Mouse (Mus musculus) hindbrain, embryonic 13.5 days (tissue): ENCODE results near the gene Gm21028. TPM values are rescaled to one million over a fixed set of nuclear protein-coding genes. Genes with fewer than 3 reads are reported as not detected.
"Not testable (repeated sequence)": the region's sequence is repeated elsewhere in the genome, so short reads cannot be mapped to it uniquely, and the experiment has no call there.

ENCODE experiments used
- ATAC-seq: fragments of 200-750 bp; cut with Nextera tagmentation; 2 replicates; pipeline ENCODE4 v1.8.0; 2017; ENCODE audit warnings: moderate TSS enrichment; ENCODE audit not compliant: low FRiP score
- H3K27ac ChIP-seq: fragments of 300-500 bp; sonication (generic); 2 replicates; pipeline ENCODE4 v1.5.1; 2015; ENCODE audit warnings: inconsistent platforms, mild to moderate bottlenecking, moderate library complexity
- H3K27me3 ChIP-seq: fragments of 300-500 bp; sonication (generic); 2 replicates; pipeline ENCODE4 v1.6.1; 2015; ENCODE audit warnings: mild to moderate bottlenecking, inconsistent platforms
- H3K36me3 ChIP-seq: fragments of 300-500 bp; sonication (generic); 2 replicates; pipeline ENCODE4 v1.6.1; 2015; ENCODE audit warnings: mild to moderate bottlenecking, inconsistent platforms
- H3K4me1 ChIP-seq: fragments of 300-500 bp; sonication (generic); replicated peaks from 2 replicates; pipeline ENCODE4 v1.6.1; 2015; ENCODE audit warnings: inconsistent platforms
- H3K4me2 ChIP-seq: fragments of 300-500 bp; sonication (generic); 2 replicates; pipeline ENCODE4 v1.6.1; 2015; ENCODE audit warnings: inconsistent platforms, mild to moderate bottlenecking, moderate library complexity
- H3K4me3 ChIP-seq: fragments of 300-500 bp; sonication (generic); 2 replicates; pipeline ENCODE4 v1.5.1; 2015; ENCODE audit warnings: mild to moderate bottlenecking, inconsistent platforms
- H3K9ac ChIP-seq: fragments of 300-500 bp; sonication (generic); 2 replicates; pipeline ENCODE4 v1.6.1; 2015; ENCODE audit warnings: mild to moderate bottlenecking, inconsistent platforms
- H3K9me3 ChIP-seq: fragments of 300-500 bp; sonication (generic); 2 replicates; pipeline ENCODE4 v1.6.1; 2016; ENCODE audit warnings: inconsistent platforms
- WGBS: fragments of 180-500 bp; shearing (Covaris S2); methylation state at CpG from one replicate; pipeline ENCODE4 v1.1.7; 2015; 5-methylcytosine and 5-hydroxymethylcytosine counted together
- microRNA-seq: library from miRNA; unstranded; fragments of <30 nt; microRNA quantifications from one replicate; pipeline ENCODE4, GENCODE M21; 2016
- polyA plus RNA-seq: library from polyadenylated mRNA; unstranded; fragments of >200 nt; fragmentation: Nextera tagmentation; extraction: Ambion mirVana; gene quantifications from 2 replicates; pipeline ENCODE4 v1.2.1, GENCODE M21; 2015

Gene Gm21028
- polyA plus RNA-seq: not detected in 2 replicates

DNA sequence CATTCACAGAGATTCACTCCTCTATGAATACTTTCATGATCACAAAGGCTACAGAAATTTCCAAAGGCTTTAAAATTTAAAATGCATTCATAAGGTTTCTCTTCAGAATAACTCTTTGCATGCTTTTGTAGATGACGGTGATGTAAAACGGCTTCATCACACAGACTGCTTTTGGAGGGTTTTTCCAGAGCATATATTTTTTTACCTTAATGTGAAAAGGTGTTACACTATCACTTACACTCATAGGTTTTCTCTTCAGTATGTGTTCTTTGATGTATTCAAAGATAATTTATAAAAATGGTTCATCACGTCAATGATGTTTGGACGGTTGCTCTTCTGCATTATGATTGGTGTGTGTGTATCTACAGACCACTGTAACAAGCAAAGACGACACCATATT is at the start of gene Gm21028:
TSS of gene Gm21028 (minus strand) at position 101 of the 400 bp plus-strand sequence.
- Histone ChIP-seq H3K27me3 (no peaks in the 10 kb centered on the region), H3K4me2 (no peak within 1 kb of the TSS), H3K36me3 (peaks cover 4% of the 10 kb centered on the region; the same call in 1 of the 2 replicates), H3K4me3 (no peak within 1 kb of the TSS), H3K4me1 (no peaks in the 10 kb centered on the region), H3K9me3 (peaks cover 69% of the 10 kb centered on the region), H3K27ac (no peak within 1 kb of the TSS), H3K9ac (no peak within 1 kb of the TSS)
- 92% methylated on average over 5 of the region's 5 CpGs for WGBS
- no peak for ATAC-seq

- not testable (repeated sequence) for H3K9ac ChIP-seq, H3K27me3 ChIP-seq, H3K4me3 ChIP-seq, ATAC-seq, H3K4me1 ChIP-seq, H3K27ac ChIP-seq, H3K36me3 ChIP-seq, H3K4me2 ChIP-seq
- peaks cover 57% of the 10 kb centered on the region for H3K9me3 ChIP-seq
These were observed 17.3 kb upstream of the Gm21028 start for GRCm38 (mm10) chr7:42595666-42596065.

DNA sequence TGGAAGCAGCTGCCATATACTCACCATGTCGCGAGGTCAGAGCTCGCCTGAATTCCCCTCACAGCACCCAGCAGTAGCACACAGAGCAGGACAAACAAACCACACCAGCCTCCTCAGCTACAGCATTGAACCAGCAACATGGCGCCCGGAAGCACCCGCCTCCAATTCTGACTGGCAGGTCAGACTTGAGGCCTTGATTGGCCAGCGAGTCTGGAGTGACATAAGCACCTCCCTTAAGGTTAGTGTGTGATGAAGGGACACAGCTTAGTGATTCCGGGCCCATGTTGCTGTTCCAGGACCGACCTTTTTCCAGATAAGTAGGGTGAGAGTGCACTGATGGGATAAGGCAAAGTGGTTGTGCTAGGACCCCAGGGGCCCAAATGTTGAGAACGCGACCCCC is 14.0 kb upstream of the Gm21028 start, which contains the start of gene Zfp977:
TSS of gene Zfp977 (minus strand) at position 135 of the 400 bp plus-strand sequence.
- H3K36me3 ChIP-seq, H3K9ac ChIP-seq, H3K27ac ChIP-seq, H3K4me3 ChIP-seq, ATAC-seq, H3K4me2 ChIP-seq, H3K4me1 ChIP-seq, H3K27me3 ChIP-seq: not testable (repeated sequence)
- H3K9me3 ChIP-seq: peaks cover 45% of the 10 kb centered on the region
- 93% methylated on average over 11 of the region's 11 CpGs for WGBS

GRCm38 (mm10) chr7:42591311-42591710 is 12.9 kb upstream of the Gm21028 start:
- not testable (repeated sequence) for H3K36me3 ChIP-seq, H3K27me3 ChIP-seq, H3K9ac ChIP-seq, H3K4me1 ChIP-seq, H3K4me2 ChIP-seq, H3K4me3 ChIP-seq, H3K27ac ChIP-seq, ATAC-seq
- H3K9me3 ChIP-seq: peaks cover 47% of the 10 kb centered on the region

DNA sequence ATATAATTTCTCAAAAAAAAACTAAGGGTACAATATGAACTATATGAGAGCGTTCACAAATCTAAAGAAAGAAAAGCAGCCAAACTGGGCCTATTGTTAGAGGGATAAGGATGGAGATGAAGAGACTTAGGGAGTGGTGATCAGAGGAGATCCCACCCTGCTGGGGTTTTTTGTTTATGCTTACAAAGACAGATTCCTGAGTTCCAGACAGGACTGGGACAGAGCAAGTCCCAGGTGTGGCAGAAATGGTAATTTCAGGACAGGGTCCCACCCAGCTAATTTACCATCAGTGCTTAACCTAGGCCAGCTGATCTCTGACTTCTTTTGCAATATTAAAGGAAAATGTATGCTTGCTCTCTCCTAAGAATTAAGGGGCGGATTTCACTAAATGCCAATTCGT is 26.6 kb downstream of the Gm21028 start:
- no peak for ATAC-seq

More for the DNA sequence above, 26.6 kb downstream of the Gm21028 start:
- Histone ChIP-seq H3K4me2 (no peak overlapping the region), H3K27ac (no peak overlapping the region), H3K36me3 (no peaks in the 10 kb centered on the region), H3K9me3 (peaks cover 9% of the 10 kb centered on the region), H3K27me3 (no peaks in the 10 kb centered on the region), H3K4me3 (no peak overlapping the region), H3K9ac (no peak overlapping the region), H3K4me1 (no peaks in the 10 kb centered on the region)
- WGBS: 82% methylated on average over 3 of the region's 3 CpGs

Small RNA genes lying within 50 kb of the gene (microRNA-seq; reads per million reads assigned to microRNA genes)
- not detected for gene Gm24938

Other genes starting within 250 kb of the Gm21028 start
- gene 4933421I07Rik, start 130.5 kb downstream of the Gm21028 start, polyA plus RNA-seq: not detected in 2 replicates
- 13.6 and 14.0 TPM in 2 replicates for gene Zfp141, start 72.8 kb downstream of the Gm21028 start, polyA plus RNA-seq
- gene Zfp977, start 14.0 kb upstream of the Gm21028 start, polyA plus RNA-seq: 1.7 and 1.8 TPM in 2 replicates
- gene Zfp976, start 64.0 kb upstream of the Gm21028 start, polyA plus RNA-seq: 2.4 and 2.5 TPM in 2 replicates
- 6.2 and 6.4 TPM in 2 replicates for gene Zfp975, start 114.2 kb upstream of the Gm21028 start, polyA plus RNA-seq
- gene Gm17067, start 148.4 kb upstream of the Gm21028 start, polyA plus RNA-seq: not detected in 2 replicates
- gene Vmn2r62, start 214.9 kb upstream of the Gm21028 start, polyA plus RNA-seq: not detected in 2 replicates